Comparison of ENCODE assay signal across 21 mouse cellular contexts in genomic region chr6:118980265-118980664, GRCm38 (mm10).
DNase-seq lines count a peak whose midpoint lies in the region; ATAC-seq and TF ChIP-seq lines count a peak whose summit lies in the region.
"Had no signal": no experiment of that assay in that cellular context is flagged by ENCODE, and none has a peak within 500 bp of the region (broad histone marks: within the 10 kb centered on the region; RNA-seq: fewer than 3 reads in every experiment).

No protein-coding gene starts in this region.

- H3K27ac ChIP-seq in layer of hippocampus, adult 2 months, result peak overlapping the region; percentile 81
- H3K27ac ChIP-seq in limb, embryonic 13.5 days, result peak overlapping the region; percentile 53
- H3K27ac ChIP-seq: embryonic facial prominence, embryonic 15.5 days; forebrain, embryonic 13.5 days; gastrocnemius, adult 2 months; macrophage; neural tube, embryonic 15.5 days had no signal

- H3K27me3 ChIP-seq in limb, embryonic 13.5 days, result no peaks in the 10 kb centered on the region
- H3K27me3 ChIP-seq: embryonic facial prominence, embryonic 15.5 days; forebrain, embryonic 13.5 days; neural tube, embryonic 15.5 days; Patski had no signal

- no peak for ATAC-seq in limb, embryonic 13.5 days (ENCODE audit: low FRiP score, low read depth)
- ATAC-seq: forebrain, embryonic 13.5 days; inflammation-experienced regulatory T-cells, adult 6 months; Patski had no signal

- H3K4me2 ChIP-seq in limb, embryonic 13.5 days (replicated peaks), result peak overlapping the region; percentile 34
- H3K4me2 ChIP-seq: embryonic facial prominence, embryonic 15.5 days; forebrain, embryonic 13.5 days; midbrain, embryonic 11.5 days; neural tube, embryonic 15.5 days had no signal

- TF ChIP-seq CTCF in layer of hippocampus, adult 2 months (conservative IDR thresholded peaks at IDR 0.05), result no peak

- H3K4me3 ChIP-seq in layer of hippocampus, adult 2 months, result no peak overlapping the region
- no peak overlapping the region for H3K4me3 ChIP-seq in limb, embryonic 13.5 days
- H3K4me3 ChIP-seq: embryonic facial prominence, embryonic 15.5 days; forebrain, embryonic 13.5 days; gastrocnemius, adult 2 months; myocyte; neural tube, embryonic 15.5 days had no signal

- intact Hi-C loops in left cerebral cortex, postnatal 4 days (cut with DNase I), result no loop called here

- peaks cover 56% of the 10 kb centered on the region for H3K4me1 ChIP-seq in limb, embryonic 13.5 days

- WGBS in limb, embryonic 13.5 days, result 27% methylated on average over 12 of the region's 12 CpGs

- no peak overlapping the region for H3K9ac ChIP-seq in limb, embryonic 13.5 days
- H3K9ac ChIP-seq: embryonic facial prominence, embryonic 15.5 days; forebrain, embryonic 13.5 days; neural tube, embryonic 15.5 days had no signal

- DNase-seq in layer of hippocampus, adult 2 months (ENCODE audit: low spot score in 2 of 2), result no peak
- no peak for DNase-seq in layer of hippocampus, adult 9-11 months
- peak; percentile 38 for DNase-seq in thymus, postnatal 4 days
- DNase-seq in thymus, postnatal 25 days, result no peak
- no peak for DNase-seq in left cerebral cortex, postnatal 4 days
- no peak for DNase-seq in cerebellum, adult 9-10 months
- DNase-seq: adrenal gland, postnatal 25 days; cerebellum, adult 8-10 months; gastrocnemius, adult 2 months; heart, adult 11 months; kidney, adult 9 months; right cerebral cortex, adult 18-20 months had no signal

- no peaks in the 10 kb centered on the region for H3K36me3 ChIP-seq in limb, embryonic 13.5 days
- H3K36me3 ChIP-seq: embryonic facial prominence, embryonic 15.5 days; neural tube, embryonic 15.5 days had no signal

- no peaks in the 10 kb centered on the region for H3K9me3 ChIP-seq in limb, embryonic 13.5 days
- H3K9me3 ChIP-seq: embryonic facial prominence, embryonic 15.5 days; forebrain, embryonic 13.5 days; neural tube, embryonic 15.5 days had no signal
